Mouse (Mus musculus) liver, embryonic 12.5 days (tissue): ENCODE data around the gene Asprv1. TPM values are rescaled to one million over a fixed set of nuclear protein-coding genes. Genes with fewer than 3 reads are reported as not detected.

Experiments
- ATAC-seq: fragments of 200-750 bp; cut with Nextera tagmentation; 2 replicates; pipeline ENCODE4 v1.8.0; 2017; ENCODE audit warnings: moderate number of reproducible peaks, mild to moderate bottlenecking, moderate library complexity
- H3K27ac ChIP-seq: fragments of 300-500 bp; sonication (generic); 2 replicates; pipeline ENCODE4 v1.5.1; 2016; ENCODE audit warnings: mild to moderate bottlenecking
- H3K27me3 ChIP-seq: fragments of 300-500 bp; sonication (generic); replicated peaks from 2 replicates; pipeline ENCODE4 v1.6.1; 2016; ENCODE audit warnings: mild to moderate bottlenecking, moderate library complexity
- H3K36me3 ChIP-seq: fragments of 300-500 bp; sonication (generic); 2 replicates; pipeline ENCODE4 v1.6.1; 2016; ENCODE audit warnings: mild to moderate bottlenecking, moderate library complexity
- H3K4me1 ChIP-seq: fragments of 300-500 bp; sonication (generic); 2 replicates; pipeline ENCODE4 v1.6.1; 2016
- H3K4me2 ChIP-seq: fragments of 300-500 bp; sonication (generic); 2 replicates; pipeline ENCODE4 v1.6.1; 2016; ENCODE audit warnings: mild to moderate bottlenecking, moderate library complexity
- H3K4me3 ChIP-seq: fragments of 300-500 bp; sonication (generic); 2 replicates; pipeline ENCODE4 v1.5.1; 2016; ENCODE audit warnings: mild to moderate bottlenecking, moderate library complexity
- H3K9ac ChIP-seq: fragments of 300-500 bp; sonication (generic); 2 replicates; pipeline ENCODE4 v1.6.1; 2016; ENCODE audit warnings: mild to moderate bottlenecking, moderate library complexity
- H3K9me3 ChIP-seq: fragments of 300-500 bp; sonication (generic); replicated peaks from 2 replicates; pipeline ENCODE4 v1.6.1; 2016; ENCODE audit warnings: mild to moderate bottlenecking, moderate library complexity
- WGBS: fragments of 180-500 bp; shearing (Covaris S2); methylation state at CpG from one replicate; pipeline ENCODE4 v1.1.7; 2016; ENCODE audit not compliant: insufficient replicate concordance; 5-methylcytosine and 5-hydroxymethylcytosine counted together
- polyA plus RNA-seq: library from polyadenylated mRNA; unstranded; fragments of >200 nt; fragmentation: Nextera tagmentation; extraction: Ambion mirVana; gene quantifications from 2 replicates; pipeline ENCODE4 v1.2.1, GENCODE M21; 2016

Asprv1 gene
- polyA plus RNA-seq, 1 experiment from 2014 or later = 0.13 TPM

GRCm38 (mm10) chr6:86594636-86595035 is 33.3 kb upstream of the Asprv1 start:
- H3K4me2 ChIP-seq = peak overlapping the region; percentile 67
- H3K4me1 ChIP-seq = peaks cover 31% of the 10 kb centered on the region
- H3K27me3 ChIP-seq = 0 out of 2 replicates have a peak, but pooled peaks cover 15% of the 10 kb centered on the region
- no peaks in the 10 kb centered on the region for H3K9me3 ChIP-seq
- peak overlapping the region; percentile 37 for H3K9ac ChIP-seq
- H3K4me3 ChIP-seq = peak overlapping the region; percentile 42
- 12% methylated on average over 9 of the region's 9 CpGs for WGBS
- H3K27ac ChIP-seq = 0 out of 2 replicates have a peak overlapping the region, but pooled peaks have one; percentile 32
- H3K36me3 ChIP-seq = no peaks in the 10 kb centered on the region
- ATAC-seq = peak; percentile 77

DNA sequence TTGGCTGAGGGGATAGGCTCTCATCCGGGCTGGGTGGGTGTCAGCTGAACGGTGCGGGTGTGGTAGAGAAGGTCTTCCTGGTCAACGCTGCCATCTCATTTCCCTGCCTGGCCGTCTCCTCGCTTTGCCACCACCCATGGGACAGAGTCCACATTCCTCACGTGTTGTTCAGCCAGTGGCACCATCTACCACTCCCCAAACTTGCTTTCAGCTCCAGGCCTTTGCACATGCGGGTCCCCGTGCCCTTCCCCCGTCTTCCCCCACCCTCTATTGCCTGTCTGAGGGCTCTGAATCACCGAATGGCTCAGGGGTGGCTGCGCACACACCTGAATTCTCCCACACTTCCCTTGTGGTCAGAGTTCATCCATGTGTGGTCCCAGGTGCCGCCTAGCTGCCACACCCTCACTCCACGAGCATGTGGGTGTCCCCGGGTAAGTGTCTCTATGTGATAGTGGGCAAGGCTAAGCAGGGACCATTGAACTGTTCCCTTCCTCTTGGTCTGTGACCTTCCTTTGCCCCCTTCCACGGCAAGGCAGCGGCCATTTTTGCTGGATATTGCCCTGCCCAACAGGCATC is 32.0 kb upstream of the Asprv1 start:
- H3K27me3 ChIP-seq = 0 out of 2 replicates have a peak, but pooled peaks cover 15% of the 10 kb centered on the region
- H3K9me3 ChIP-seq = no peaks in the 10 kb centered on the region
- H3K9ac ChIP-seq = no peak overlapping the region
- peaks cover 42% of the 10 kb centered on the region for H3K4me1 ChIP-seq
- H3K27ac ChIP-seq = no peak overlapping the region
- H3K4me3 ChIP-seq = no peak overlapping the region
- H3K4me2 ChIP-seq = no peak overlapping the region
- no peak for ATAC-seq
- 59% methylated on average over 17 of the region's 17 CpGs for WGBS
- H3K36me3 ChIP-seq = no peaks in the 10 kb centered on the region

DNA sequence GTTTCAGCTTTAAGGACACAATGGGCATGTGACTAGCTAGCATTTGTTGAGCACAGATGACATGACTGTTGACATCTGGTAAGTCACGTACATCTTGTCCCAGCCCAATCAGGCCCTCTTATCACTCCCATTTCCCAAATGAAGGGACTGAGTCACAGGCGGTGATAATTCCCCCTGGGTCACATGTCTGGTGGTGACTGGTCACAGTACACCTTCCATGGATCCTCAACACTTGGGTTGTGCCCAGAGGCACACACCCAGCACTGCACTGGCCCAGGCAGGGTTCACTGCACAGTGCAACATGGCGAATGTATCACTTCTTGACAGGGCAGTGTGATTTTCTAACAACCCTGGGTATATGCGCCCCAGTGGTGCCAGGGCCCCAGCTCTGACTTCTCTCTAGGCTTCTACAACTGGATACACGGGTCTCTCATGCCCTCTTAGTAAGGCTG is 29.2 kb upstream of the Asprv1 start:
- H3K36me3 ChIP-seq = no peaks in the 10 kb centered on the region
- H3K9ac ChIP-seq = no peak overlapping the region
- no peak overlapping the region for H3K4me2 ChIP-seq
- H3K27me3 ChIP-seq = 0 out of 2 replicates have a peak, but pooled peaks cover 11% of the 10 kb centered on the region
- H3K27ac ChIP-seq = peak overlapping the region; percentile 62
- H3K4me3 ChIP-seq = no peak overlapping the region
- ATAC-seq = peak; percentile 48; the same call in 1 of the 2 replicates
- H3K9me3 ChIP-seq = no peaks in the 10 kb centered on the region
- WGBS = 52% methylated on average over 5 of the region's 5 CpGs
- H3K4me1 ChIP-seq = peaks cover 42% of the 10 kb centered on the region

- no peak overlapping the region for H3K4me2 ChIP-seq
- H3K9ac ChIP-seq = no peak overlapping the region
- 0 out of 2 replicates have a peak, but pooled peaks cover 11% of the 10 kb centered on the region for H3K27me3 ChIP-seq
- H3K9me3 ChIP-seq = no peaks in the 10 kb centered on the region
- H3K27ac ChIP-seq = peak overlapping the region; percentile 62
- peaks cover 41% of the 10 kb centered on the region for H3K4me1 ChIP-seq
- H3K4me3 ChIP-seq = no peak overlapping the region
- H3K36me3 ChIP-seq = no peaks in the 10 kb centered on the region
- peak; percentile 69 for ATAC-seq
- WGBS = 17% methylated on average over 4 of the region's 4 CpGs
Measured at GRCm38 (mm10) chr6:86599197-86599596, 28.8 kb upstream of the Asprv1 start.

DNA sequence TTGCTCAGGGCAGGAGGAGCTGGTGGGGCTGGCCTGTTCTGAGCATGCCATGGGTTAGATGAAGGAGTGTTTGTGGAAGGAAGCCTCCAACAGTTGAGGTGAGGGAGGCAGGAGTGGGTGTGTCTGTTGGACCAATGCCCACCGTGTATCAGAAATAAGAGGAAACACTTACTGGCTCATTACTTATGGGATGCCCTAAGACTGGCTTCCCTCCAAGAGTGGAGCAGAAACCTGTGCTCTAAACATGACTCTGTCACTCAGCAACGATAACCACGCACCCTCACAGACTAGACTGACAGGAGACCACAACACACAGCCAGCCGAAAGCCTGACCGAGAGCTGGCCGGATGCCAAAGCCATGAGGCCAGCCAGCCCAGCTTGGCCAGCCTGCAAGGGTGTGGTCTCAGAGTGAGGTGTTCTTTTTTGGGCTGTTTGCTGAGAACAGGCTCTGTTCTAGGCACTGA is 28.0 kb upstream of the Asprv1 start:
- Histone ChIP-seq H3K4me1 (peaks cover 33% of the 10 kb centered on the region), H3K9me3 (no peaks in the 10 kb centered on the region), H3K27me3 (0 out of 2 replicates have a peak, but pooled peaks cover 11% of the 10 kb centered on the region), H3K36me3 (no peaks in the 10 kb centered on the region), H3K4me2 (peak overlapping the region; percentile 35), H3K4me3 (no peak overlapping the region), H3K27ac (peak overlapping the region; percentile 64), H3K9ac (0 out of 2 replicates have a peak overlapping the region, but pooled peaks have one; percentile 20)
- ATAC-seq = peak; percentile 38; the same call in 1 of the 2 replicates
- 36% methylated on average over 6 of the region's 6 CpGs for WGBS

DNA sequence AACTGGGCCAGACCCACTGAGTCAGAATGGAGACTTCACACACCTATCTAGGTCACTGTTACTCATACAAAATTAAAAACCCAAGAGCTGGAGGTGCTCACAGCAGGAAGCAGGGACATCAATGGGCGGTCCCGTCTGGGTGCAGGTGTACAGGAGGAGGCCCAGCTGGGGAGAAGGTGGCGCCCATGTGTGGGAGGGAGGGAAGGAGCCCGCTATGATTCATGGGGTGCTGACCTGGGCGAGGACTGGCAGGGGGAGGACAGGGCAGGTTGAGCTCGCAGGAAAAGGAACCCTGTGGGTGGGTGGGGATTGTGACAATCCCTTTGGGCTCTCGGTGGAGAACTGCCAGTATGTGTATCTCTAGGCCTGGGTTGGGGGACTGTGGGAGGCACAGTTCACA is 22.7 kb upstream of the Asprv1 start:
- no peak overlapping the region for H3K4me3 ChIP-seq
- H3K4me2 ChIP-seq = no peak overlapping the region
- H3K4me1 ChIP-seq = peaks cover 18% of the 10 kb centered on the region
- no peaks in the 10 kb centered on the region for H3K36me3 ChIP-seq
- H3K27ac ChIP-seq = no peak overlapping the region
- H3K9ac ChIP-seq = no peak overlapping the region
- no peaks in the 10 kb centered on the region for H3K9me3 ChIP-seq
- no peaks in the 10 kb centered on the region for H3K27me3 ChIP-seq
- no peak for ATAC-seq
- WGBS = 63% methylated on average over 7 of the region's 7 CpGs

- Histone ChIP-seq H3K27ac (no peak overlapping the region), H3K4me1 (peaks cover 14% of the 10 kb centered on the region), H3K9me3 (no peaks in the 10 kb centered on the region), H3K36me3 (no peaks in the 10 kb centered on the region), H3K4me3 (no peak overlapping the region), H3K4me2 (no peak overlapping the region), H3K27me3 (no peaks in the 10 kb centered on the region), H3K9ac (no peak overlapping the region)
- ATAC-seq = peak; percentile 33; the same call in 1 of the 2 replicates
- WGBS = 59% methylated on average over 4 of the region's 4 CpGs
Measured at GRCm38 (mm10) chr6:86606289-86606688, 21.7 kb upstream of the Asprv1 start.

- Histone ChIP-seq H3K9me3 (no peaks in the 10 kb centered on the region), H3K27ac (peak overlapping the region; percentile 5; the same call in 1 of the 2 replicates), H3K4me3 (no peak overlapping the region), H3K4me2 (no peak overlapping the region), H3K4me1 (peaks cover 14% of the 10 kb centered on the region), H3K36me3 (no peaks in the 10 kb centered on the region), H3K9ac (no peak overlapping the region), H3K27me3 (no peaks in the 10 kb centered on the region)
- no peak for ATAC-seq
- WGBS = 58% methylated on average over 6 of the region's 6 CpGs
Measured at GRCm38 (mm10) chr6:86607471-86607870, 20.5 kb upstream of the Asprv1 start.

- no peak overlapping the region for H3K27ac ChIP-seq
- WGBS = 62% methylated on average over 6 of the region's 6 CpGs
- ATAC-seq = no peak
Measured at GRCm38 (mm10) chr6:86609235-86609634, 18.7 kb upstream of the Asprv1 start.

GRCm38 (mm10) chr6:86610714-86611113 is 17.2 kb upstream of the Asprv1 start:
- H3K4me1 ChIP-seq = peaks cover 14% of the 10 kb centered on the region
- WGBS = 61% methylated on average over 5 of the region's 5 CpGs
- ATAC-seq = no peak
- H3K4me3 ChIP-seq = no peak overlapping the region
- no peak overlapping the region for H3K9ac ChIP-seq
- peaks cover 13% of the 10 kb centered on the region; the same call in 1 of the 2 replicates for H3K27me3 ChIP-seq
- H3K36me3 ChIP-seq = no peaks in the 10 kb centered on the region
- no peaks in the 10 kb centered on the region for H3K9me3 ChIP-seq
- no peak overlapping the region for H3K27ac ChIP-seq
- H3K4me2 ChIP-seq = no peak overlapping the region

More at GRCm38 (mm10) chr6:86609235-86609634, 18.7 kb upstream of the Asprv1 start:
- H3K9me3 ChIP-seq = no peaks in the 10 kb centered on the region
- H3K4me1 ChIP-seq = peaks cover 14% of the 10 kb centered on the region
- no peak overlapping the region for H3K4me3 ChIP-seq
- no peak overlapping the region for H3K4me2 ChIP-seq
- H3K9ac ChIP-seq = no peak overlapping the region
- no peaks in the 10 kb centered on the region for H3K36me3 ChIP-seq
- peaks cover 6% of the 10 kb centered on the region; the same call in 1 of the 2 replicates for H3K27me3 ChIP-seq

- Histone ChIP-seq H3K27me3 (peaks cover 43% of the 10 kb centered on the region), H3K9me3 (no peaks in the 10 kb centered on the region), H3K36me3 (no peaks in the 10 kb centered on the region), H3K4me2 (no peak overlapping the region), H3K4me1 (no peaks in the 10 kb centered on the region), H3K4me3 (no peak overlapping the region), H3K27ac (no peak overlapping the region), H3K9ac (no peak overlapping the region)
- 71% methylated on average over 4 of the region's 4 CpGs for WGBS
- no peak for ATAC-seq
Measured at GRCm38 (mm10) chr6:86615301-86615700, 12.7 kb upstream of the Asprv1 start.

- Histone ChIP-seq H3K36me3 (no peaks in the 10 kb centered on the region), H3K4me2 (no peak overlapping the region), H3K27ac (no peak overlapping the region), H3K9me3 (no peaks in the 10 kb centered on the region), H3K4me1 (no peaks in the 10 kb centered on the region), H3K9ac (no peak overlapping the region), H3K4me3 (no peak overlapping the region), H3K27me3 (peaks cover 62% of the 10 kb centered on the region)
- WGBS = 78% methylated on average over 4 of the region's 4 CpGs
- ATAC-seq = no peak
Measured at GRCm38 (mm10) chr6:86623201-86623600, 4.8 kb upstream of the Asprv1 start.
